Mouse (Mus musculus) macrophage (primary cell): ENCODE results near the gene Ache. TPM values are rescaled to one million over a fixed set of nuclear protein-coding genes. Genes with fewer than 3 reads are reported as not detected.

Experiments used
- H3K27ac ChIP-seq: fragments of 350-480 bp; formaldehyde crosslinking; 2 replicates; pipeline ENCODE4 v1.9.0; 2021
- H3K36me3 ChIP-seq: fragments of 350-480 bp; formaldehyde crosslinking; 2 replicates; pipeline ENCODE4 v1.9.0; 2021; ENCODE audit errors: inconsistent target
- H3K4me3 ChIP-seq: fragments of 350-480 bp; formaldehyde crosslinking; 2 replicates; pipeline ENCODE4 v1.9.0; 2021; ENCODE audit errors: inconsistent target
- H3K79me2 ChIP-seq: fragments of 350-480 bp; formaldehyde crosslinking; 2 replicates; pipeline ENCODE4 v1.9.0; 2021; ENCODE audit errors: inconsistent target
- WGBS: methylation state at CpG from one replicate; pipeline ENCODE4 v1.1.7; 2026; ENCODE audit warnings: inconsistent platforms; ENCODE audit not compliant: missing documents; 5-methylcytosine and 5-hydroxymethylcytosine counted together
- polyA plus RNA-seq: library from polyadenylated mRNA; stranded (reverse); fragments of 250-400 nt; gene quantifications from 3 replicates; pipeline ENCODE4 v1.2.4, GENCODE M21; 2018; ENCODE audit warnings: inconsistent platforms

Ache gene
- polyA plus RNA-seq, 1 experiment from 2014 or later = 0.14 TPM

- Histone ChIP-seq H3K79me2 (peaks cover 48% of the 10 kb centered on the region), H3K36me3 (peaks cover 20% of the 10 kb centered on the region), H3K4me3 (peak within 1 kb of the TSS; percentile 85), H3K27ac (peak within 1 kb of the TSS; percentile 75)
- under 1% methylated on average over 66 of the region's 72 CpGs for WGBS
Observed at GRCm38 (mm10) chr5:137307071-137307912, 20.0 kb downstream of the Ache start, which contains the start of gene Srrt. Gene Srrt (minus strand): TSS chr5:137307674.

- peak overlapping the region; percentile 75 for H3K27ac ChIP-seq
- H3K79me2 ChIP-seq = peaks cover 37% of the 10 kb centered on the region
- 94% methylated on average over 4 of the region's 4 CpGs for WGBS
- peaks cover 10% of the 10 kb centered on the region for H3K36me3 ChIP-seq
- peak overlapping the region; percentile 85 for H3K4me3 ChIP-seq
Observed at GRCm38 (mm10) chr5:137308356-137308755, 21.0 kb downstream of the Ache start.

GRCm38 (mm10) chr5:137313466-137314192, 26.3 kb downstream of the Ache start:
- Histone ChIP-seq H3K27ac (no peak overlapping the region), H3K4me3 (no peak overlapping the region; the same call in 1 of the 2 replicates), H3K79me2 (no peaks in the 10 kb centered on the region), H3K36me3 (peaks cover 20% of the 10 kb centered on the region; the same call in 1 of the 2 replicates)
- WGBS = 14% methylated on average over 22 of the region's 22 CpGs

- Histone ChIP-seq H3K27ac (no peak within 1 kb of the TSS), H3K36me3 (peaks cover 28% of the 10 kb centered on the region), H3K4me3 (no peak within 1 kb of the TSS; the same call in 1 of the 2 replicates), H3K79me2 (no peaks in the 10 kb centered on the region)
- 58% methylated on average over 29 of the region's 30 CpGs for WGBS
Observed at GRCm38 (mm10) chr5:137314193-137315083, 27.1 kb downstream of the Ache start, which contains the start of gene Trip6. Gene Trip6 (minus strand): TSS chr5:137314404.

- Histone ChIP-seq H3K27ac (no peak overlapping the region), H3K36me3 (peaks cover 37% of the 10 kb centered on the region), H3K79me2 (no peaks in the 10 kb centered on the region), H3K4me3 (no peak overlapping the region)
- WGBS = 63% methylated on average over 30 of the region's 30 CpGs
Observed at GRCm38 (mm10) chr5:137315084-137315903, 28.0 kb downstream of the Ache start.

- H3K27ac ChIP-seq = no peak overlapping the region
- H3K36me3 ChIP-seq = peaks cover 57% of the 10 kb centered on the region
- no peak overlapping the region for H3K4me3 ChIP-seq
- H3K79me2 ChIP-seq = no peaks in the 10 kb centered on the region
- WGBS = 97% methylated on average over 8 of the region's 8 CpGs
Observed at GRCm38 (mm10) chr5:137317361-137317760, 30.0 kb downstream of the Ache start.

GRCm38 (mm10) chr5:137318570-137318969, 31.3 kb downstream of the Ache start:
- H3K4me3 ChIP-seq = no peak overlapping the region
- 92% methylated on average over 1 of the region's 1 CpGs for WGBS
- H3K27ac ChIP-seq = no peak overlapping the region
- H3K36me3 ChIP-seq = peaks cover 69% of the 10 kb centered on the region
- no peaks in the 10 kb centered on the region for H3K79me2 ChIP-seq

GRCm38 (mm10) chr5:137320996-137321395, 33.7 kb downstream of the Ache start:
- 93% methylated on average over 3 of the region's 3 CpGs for WGBS
- no peaks in the 10 kb centered on the region for H3K79me2 ChIP-seq
- H3K4me3 ChIP-seq = no peak overlapping the region
- peaks cover 84% of the 10 kb centered on the region for H3K36me3 ChIP-seq
- H3K27ac ChIP-seq = no peak overlapping the region

- peaks cover 29% of the 10 kb centered on the region for H3K79me2 ChIP-seq
- no peak overlapping the region for H3K4me3 ChIP-seq
- H3K27ac ChIP-seq = no peak overlapping the region
- peaks cover 28% of the 10 kb centered on the region for H3K36me3 ChIP-seq
- WGBS = 49% methylated on average over 7 of the region's 7 CpGs
Observed at GRCm38 (mm10) chr5:137330910-137331309, 43.6 kb downstream of the Ache start.

GRCm38 (mm10) chr5:137332857-137333511, 45.7 kb downstream of the Ache start:
- Histone ChIP-seq H3K36me3 (peaks cover 11% of the 10 kb centered on the region), H3K4me3 (peak overlapping the region; percentile 66), H3K79me2 (peaks cover 29% of the 10 kb centered on the region), H3K27ac (peak overlapping the region; percentile 28; the same call in 1 of the 2 replicates)
- WGBS = 2% methylated on average over 13 of the region's 15 CpGs

- H3K4me3 ChIP-seq = peak within 1 kb of the TSS; percentile 66
- H3K36me3 ChIP-seq = peaks cover 4% of the 10 kb centered on the region; the same call in 1 of the 2 replicates
- WGBS = under 1% methylated on average over 44 of the region's 44 CpGs
- H3K27ac ChIP-seq = peak within 1 kb of the TSS; percentile 28; the same call in 1 of the 2 replicates
- peaks cover 29% of the 10 kb centered on the region for H3K79me2 ChIP-seq
Observed at GRCm38 (mm10) chr5:137333512-137334174, 46.3 kb downstream of the Ache start, which contains the start of gene Slc12a9. Gene Slc12a9 (minus strand): TSS chr5:137333597.

GRCm38 (mm10) chr5:137334317-137334716, 47.0 kb downstream of the Ache start:
- 39% methylated on average over 10 of the region's 10 CpGs for WGBS
- 0 out of 2 replicates have a peak, but pooled peaks cover 2% of the 10 kb centered on the region for H3K36me3 ChIP-seq
- peaks cover 29% of the 10 kb centered on the region for H3K79me2 ChIP-seq
- no peak overlapping the region for H3K27ac ChIP-seq
- H3K4me3 ChIP-seq = no peak overlapping the region
